17 mouse cellular contexts compared by ENCODE assay signal in the genomic region with DNA sequence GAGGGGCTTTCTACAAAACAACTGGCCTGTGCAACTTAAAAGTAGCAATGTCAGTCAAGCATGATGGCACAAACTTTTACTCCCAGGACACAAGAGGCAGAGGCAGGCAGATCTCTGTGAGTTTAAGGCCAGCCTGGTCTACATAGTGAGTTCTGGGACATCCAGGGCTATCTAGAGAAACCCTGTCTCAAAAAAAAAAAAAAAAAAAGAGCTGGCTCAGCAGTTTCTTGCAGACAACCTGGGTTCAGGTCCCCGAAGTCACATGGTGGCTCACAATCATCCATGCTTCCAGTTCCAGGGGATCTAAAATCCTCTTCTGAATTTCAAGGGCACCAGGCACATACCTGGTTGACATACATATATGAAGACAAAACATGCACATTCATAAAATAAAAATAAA. TPM values are rescaled to one million over a fixed set of nuclear protein-coding genes. Genes with fewer than 3 reads are reported as not detected.
"Had no signal": no experiment of that assay in that cellular context is flagged by ENCODE, and none has a peak within 500 bp of the region (broad histone marks: within the 10 kb centered on the region; RNA-seq: fewer than 3 reads in every experiment).

No protein-coding gene starts in this region.

- H3K27ac ChIP-seq: neural tube, embryonic 15.5 days; stomach, embryonic 15.5 days; stomach, postnatal 0 days had no signal

- H3K4me3 ChIP-seq: neural tube, embryonic 15.5 days; stomach, embryonic 15.5 days had no signal

- H3K9me3 ChIP-seq: neural tube, embryonic 15.5 days; stomach, embryonic 15.5 days had no signal

- H3K9ac ChIP-seq: neural tube, embryonic 15.5 days; stomach, embryonic 15.5 days had no signal

- H3K27me3 ChIP-seq: stomach, embryonic 15.5 days had no signal

- DNase-seq: retina, postnatal 1 day; right cerebral cortex, adult 18-20 months; right cerebral cortex, postnatal 14 days; right cerebral cortex, postnatal 25 days; right cerebral cortex, postnatal 4 days; spleen, adult 18-20 months; thymus, adult 18-20 months; thymus, adult 2 months; thymus, postnatal 14 days; thymus, postnatal 25 days; thymus, postnatal 36 days; thymus, postnatal 4 days had no signal

- H3K36me3 ChIP-seq: neural tube, embryonic 15.5 days; stomach, embryonic 15.5 days had no signal

- H3K4me2 ChIP-seq: neural tube, embryonic 15.5 days; stomach, embryonic 15.5 days had no signal

- H3K4me1 ChIP-seq: neural tube, embryonic 15.5 days; stomach, embryonic 15.5 days had no signal

RNA-seq across cellular contexts. Expression of a gene that starts 8.2 kb away (rescaled TPM):
- total RNA-seq: neutrophil, adult 5-6 weeks had no signal
- polyA plus RNA-seq: small intestine, adult 2 months had no signal
